7 mouse cellular contexts compared by ENCODE assay signal in the genomic region with DNA sequence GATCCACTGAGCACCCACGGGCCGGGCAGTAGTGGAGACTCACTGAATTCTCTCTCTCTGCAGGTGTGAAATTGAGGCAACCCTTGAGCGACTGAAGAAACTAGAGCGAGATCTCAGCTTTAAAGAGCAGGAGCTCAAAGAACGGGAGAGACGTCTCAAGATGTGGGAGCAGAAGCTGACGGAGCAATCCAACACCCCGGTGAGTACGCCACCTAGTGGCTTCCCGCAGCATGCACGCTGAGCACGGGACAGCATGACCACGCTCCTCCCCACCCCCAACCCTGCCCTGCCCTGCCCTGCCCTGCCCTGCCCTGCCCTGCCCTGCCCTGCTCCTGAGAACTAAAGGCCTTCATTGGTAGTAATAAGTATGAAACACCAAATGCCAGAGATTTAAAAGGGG.
DNase-seq lines count a peak whose midpoint lies in the region.

No protein-coding gene starts in this region.

- peak; percentile 29 for DNase-seq in 3T3-L1 (ENCODE audit: low read depth, low spot score)
- peak; percentile 45 for DNase-seq in A20 (ENCODE audit: low read depth, low spot score)
- peak; percentile 48 for DNase-seq in c-Kit-negative CD71-positive TER-119-positive erythroid progenitor cells, embryonic 14.5 days (ENCODE audit: low read depth, low spot score)
- DNase-seq in heart, embryonic 10.5 days (ENCODE audit: low spot score) = peak; percentile 87
- DNase-seq in liver = peak; percentile 84
- DNase-seq in ovary, postnatal 10 days (ENCODE audit: low spot score) = peak; percentile 28
- peak; percentile 30 to 69 for DNase-seq in urinary bladder, postnatal 36 days (ENCODE audit: low spot score in 2 of 2)

- peak overlapping the region; percentile 16; the same call in 1 of the 2 replicates for H3K27ac ChIP-seq in heart, embryonic 10.5 days

- H3K9me3 ChIP-seq in heart, embryonic 10.5 days = no peaks in the 10 kb centered on the region

- H3K4me1 ChIP-seq in heart, embryonic 10.5 days = peaks cover 9% of the 10 kb centered on the region

- peaks cover 57% of the 10 kb centered on the region for H3K36me3 ChIP-seq in heart, embryonic 10.5 days

- H3K27me3 ChIP-seq in heart, embryonic 10.5 days (ENCODE audit: insufficient read depth, poor library complexity, severe bottlenecking) = no peaks in the 10 kb centered on the region

- 19% methylated on average over 13 of the region's 13 CpGs for WGBS in heart, embryonic 10.5 days

- H3K4me3 ChIP-seq in heart, embryonic 10.5 days = 0 out of 2 replicates have a peak overlapping the region, but pooled peaks have one; percentile 3

Comparison
In these comparisons a context has a peak if more than half of its experiments do, and no peak if none do; other contexts are left out.
1. Peak in every context shown above with its lines: DNase-seq, H3K4me3 ChIP-seq and H3K27ac ChIP-seq.
2. DNase-seq: peak in every context shown above with its lines; median percentile 87 in heart, embryonic 10.5 days; 84 in liver; 50 in urinary bladder, postnatal 36 days; 48 in c-Kit-negative CD71-positive TER-119-positive erythroid progenitor cells, embryonic 14.5 days; 45 in A20; 29 in 3T3-L1; 28 in ovary, postnatal 10 days.